Mouse (Mus musculus) lung, adult 2 months (tissue): ENCODE measurements around the gene Txndc11.

Experiments used
- CTCF ChIP-seq: fragments of 200-500 bp; IDR thresholded peaks from 2 replicates; pipeline ENCODE4 v1.5.1; 2011; ENCODE audit warnings: mild to moderate bottlenecking, low read length, control low read depth; ENCODE audit not compliant: insufficient read depth
- POLR2A ChIP-seq: fragments of 200-500 bp; IDR thresholded peaks from 2 replicates; pipeline ENCODE4 v1.6.1; 2011; ENCODE audit warnings: low read depth, mild to moderate bottlenecking, control low read depth, low read length, borderline replicate concordance; ENCODE audit errors: extremely low read depth

GRCm38 (mm10) chr16:11034193-11034803, 100.2 kb downstream of the Txndc11 start:
- TF ChIP-seq POLR2A: no peak
- peak; percentile 100 for TF ChIP-seq CTCF
